Mouse (Mus musculus) ovary, postnatal 14 days (tissue): Measurements from ENCODE around the gene Chrna4.

Experiments used
- DNase-seq: peaks from one replicate; pipeline ENCODE4 v3.0.0; 2022; ENCODE audit warnings: low spot score

The Chrna4 gene

DNA sequence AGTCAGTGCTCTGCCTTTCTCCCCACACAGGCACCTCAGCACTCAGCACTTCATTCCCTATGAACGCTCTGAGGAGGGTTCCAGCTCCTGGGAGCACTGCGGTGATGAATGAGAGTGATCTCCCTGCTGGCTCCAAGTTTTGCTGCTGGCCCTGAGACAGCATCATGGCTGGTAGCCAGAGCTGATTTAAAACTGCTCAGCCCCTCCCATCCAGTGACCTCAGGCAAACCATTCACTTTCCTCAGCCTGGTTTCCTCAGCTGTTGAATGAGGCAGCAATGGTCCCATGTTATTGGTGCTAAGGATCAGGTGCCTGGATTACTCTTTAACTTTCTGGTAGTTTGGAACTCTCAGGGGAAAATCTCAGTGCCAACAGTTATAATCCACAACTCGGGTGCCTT lies at the start of gene Chrna4:
TSS of gene Chrna4 (minus strand) at position 110 of the 400 bp plus-strand sequence.
- no peak for DNase-seq

DNA sequence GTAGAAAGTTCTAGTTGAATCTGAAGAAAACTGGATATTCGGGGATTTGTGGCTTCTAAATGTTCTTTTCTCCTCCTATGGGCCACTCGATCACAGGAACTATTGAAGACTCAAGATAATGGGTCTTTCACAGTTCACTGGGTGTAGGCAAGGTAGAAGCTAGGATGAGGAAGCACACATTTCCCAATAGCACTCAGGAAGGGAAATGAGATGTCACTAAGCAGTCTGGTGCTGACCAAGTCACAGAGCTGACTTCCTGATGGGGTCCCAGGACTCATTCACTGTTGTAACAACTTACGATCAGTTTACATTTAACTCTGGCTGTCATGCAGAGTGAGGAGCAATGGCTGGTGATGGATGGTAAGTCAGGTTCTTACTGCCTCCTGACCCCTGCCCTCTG lies 46.8 kb upstream of the Chrna4 start:
- DNase-seq, result no peak

DNA sequence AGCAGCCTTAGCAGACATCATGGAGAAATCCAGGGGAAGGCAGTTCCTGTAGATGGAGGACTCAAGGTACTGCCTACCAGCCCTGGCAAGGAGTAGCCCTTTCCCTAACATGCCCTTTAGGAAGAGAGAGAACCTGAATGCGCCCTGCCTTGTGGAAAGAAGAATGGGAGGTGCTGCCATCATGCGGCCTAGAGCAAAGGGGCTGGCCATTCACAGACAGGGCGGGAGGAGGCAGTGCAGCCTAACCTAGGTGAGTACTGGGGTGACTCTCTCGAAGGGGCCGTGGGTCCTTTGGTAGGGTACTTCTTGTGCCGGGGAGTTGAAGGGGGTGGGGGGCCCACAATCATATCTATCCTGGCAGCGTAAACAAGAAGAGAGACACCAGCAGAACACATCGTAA lies 41.7 kb upstream of the Chrna4 start:
- no peak for DNase-seq

DNA sequence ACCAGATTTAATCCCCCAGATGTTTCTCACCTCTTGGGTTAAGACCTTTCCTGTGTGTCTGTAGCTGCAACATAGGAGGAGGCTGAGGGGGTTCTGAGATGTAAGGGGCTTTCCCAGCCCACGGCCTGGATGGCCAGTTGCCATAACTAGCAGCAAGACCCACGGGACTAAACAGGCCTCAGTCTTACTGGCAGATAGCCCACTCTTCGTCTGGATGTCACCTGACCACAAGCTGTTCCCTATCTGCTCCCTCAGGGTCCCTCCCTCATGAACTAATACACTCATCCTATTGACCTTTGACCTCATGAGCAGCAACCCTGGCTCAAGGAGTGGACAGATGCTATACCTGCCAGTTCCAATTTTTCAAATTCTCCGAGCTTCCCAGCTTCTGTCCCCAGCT lies 40.6 kb upstream of the Chrna4 start:
- DNase-seq, result no peak

DNA sequence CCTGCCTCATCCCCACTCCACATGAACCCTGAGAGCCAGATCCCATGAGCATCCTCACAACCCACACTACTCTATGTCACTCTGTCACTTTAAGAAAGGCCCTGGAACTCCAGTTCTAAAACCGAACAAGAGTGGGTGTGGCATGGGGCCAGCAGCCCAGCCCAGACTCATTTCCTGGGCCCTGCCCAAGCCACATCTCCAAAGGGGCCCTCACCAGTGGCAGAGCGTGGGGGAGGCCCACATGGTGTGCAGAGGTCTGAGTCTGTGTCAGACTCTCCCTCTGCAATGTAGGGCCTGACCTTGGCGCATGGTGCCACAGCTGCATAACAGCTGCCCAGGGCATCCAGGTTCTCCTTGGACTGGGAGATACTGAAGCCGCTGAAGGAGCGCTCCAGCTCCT lies 37.5 kb upstream of the Chrna4 start:
- DNase-seq, result no peak

DNA sequence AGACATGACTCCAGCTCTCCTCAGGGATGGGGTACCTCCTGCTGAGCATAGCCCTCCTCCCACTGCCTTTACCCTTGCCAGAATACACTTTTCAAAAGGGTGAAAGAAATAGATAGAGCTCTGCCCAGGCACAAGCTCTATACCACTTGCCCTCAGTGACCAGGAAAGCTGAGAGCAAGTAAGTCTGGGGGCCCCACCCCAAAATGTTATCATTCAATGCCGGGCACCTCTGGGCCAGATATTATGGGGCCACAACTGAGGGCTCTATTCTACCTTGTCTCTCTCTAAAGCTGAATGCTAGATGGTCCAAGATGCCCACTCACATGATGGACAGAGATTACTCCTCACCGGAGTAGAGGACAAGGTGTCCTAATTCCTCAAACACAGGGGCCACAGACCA lies 36.2 kb upstream of the Chrna4 start:
- no peak for DNase-seq

DNA sequence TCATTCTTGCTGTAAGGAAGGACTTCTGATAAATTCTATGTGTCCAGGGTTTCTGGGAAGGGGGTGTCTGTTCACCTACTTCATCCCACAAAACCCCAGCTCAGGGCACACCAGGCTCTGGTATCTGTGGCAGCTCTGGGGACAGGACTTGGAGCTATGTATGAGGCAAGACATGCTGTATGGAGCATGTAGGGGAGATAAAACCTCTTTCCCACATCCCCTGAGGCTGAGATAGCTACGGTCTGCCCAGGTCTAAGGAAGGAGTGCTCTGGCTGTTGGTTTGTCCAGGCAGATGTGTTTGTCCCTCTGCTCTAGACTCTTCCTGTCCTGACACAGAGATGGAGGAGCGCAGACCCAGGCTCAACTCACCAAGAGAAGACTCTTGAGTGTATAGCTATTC lies 35.6 kb upstream of the Chrna4 start:
- DNase-seq, result no peak

DNA sequence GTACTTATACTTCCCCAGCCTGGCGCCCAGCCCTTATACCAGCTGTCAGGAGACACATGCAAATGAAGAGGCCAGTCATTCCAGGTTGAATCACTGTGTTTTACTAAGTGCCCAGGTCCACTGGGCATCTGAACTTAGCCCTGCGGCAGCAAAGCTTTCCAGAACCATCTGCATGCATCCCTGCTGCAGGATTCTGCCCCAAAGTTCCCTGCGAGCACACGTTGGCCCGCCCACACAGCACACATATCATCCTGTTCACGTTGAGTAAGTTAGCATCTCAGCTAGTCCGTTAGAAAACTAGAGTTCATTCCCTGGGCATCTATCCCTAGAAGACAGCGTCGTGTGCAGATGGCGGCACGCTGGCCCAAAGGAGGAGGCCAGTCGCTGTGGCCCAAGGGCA lies 32.2 kb upstream of the Chrna4 start:
- no peak for DNase-seq

DNA sequence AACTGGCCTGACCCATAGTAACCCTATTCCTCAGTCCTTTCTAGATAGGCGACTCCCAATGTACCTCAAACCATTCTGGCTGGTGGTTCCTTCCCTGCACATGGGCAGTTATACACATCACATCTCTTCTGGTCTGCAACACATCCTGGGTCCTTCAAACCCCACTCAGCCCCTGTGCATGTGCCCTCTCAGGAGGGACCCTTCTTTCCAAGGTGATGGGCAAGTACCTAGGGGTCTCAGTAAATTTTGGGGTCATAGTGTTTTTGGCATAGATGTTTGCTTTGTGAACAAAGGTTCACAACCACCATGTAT lies 29.0 kb upstream of the Chrna4 start:
- DNase-seq, result no peak

DNA sequence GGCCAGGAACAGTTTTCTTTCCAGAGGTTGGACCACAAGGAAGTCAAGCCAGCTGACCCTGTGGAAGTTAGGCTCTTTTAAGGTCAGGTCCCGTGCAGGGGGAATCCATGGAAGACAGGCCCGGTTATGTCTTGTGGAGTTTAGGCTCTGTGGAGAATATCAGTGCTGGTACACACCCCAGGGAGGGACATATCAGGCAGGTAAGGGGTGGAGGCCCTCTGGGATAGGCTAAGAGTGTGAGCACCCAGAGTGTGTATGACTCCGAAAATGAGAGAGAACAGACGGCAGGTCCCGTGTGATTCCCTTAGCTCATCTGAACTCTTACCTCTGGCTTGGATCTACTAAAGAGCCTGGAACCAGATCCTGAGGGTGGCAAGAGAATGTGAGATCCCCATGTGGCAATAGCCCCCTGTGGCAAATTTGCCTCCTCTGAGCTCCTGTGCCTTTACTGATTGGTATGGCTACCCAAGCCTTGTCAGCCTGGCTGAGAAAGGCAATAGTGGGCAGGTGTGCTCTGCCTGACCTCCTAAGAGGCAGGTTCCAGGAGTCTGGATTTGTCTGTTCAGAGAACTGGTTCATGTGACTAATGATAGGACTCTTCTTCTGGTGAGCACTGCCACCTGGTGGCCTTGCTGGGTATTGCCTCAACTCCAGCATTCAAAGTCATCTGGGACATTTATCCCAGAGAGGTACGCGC lies 28.5 kb upstream of the Chrna4 start:
- peak; percentile 76 for DNase-seq

DNA sequence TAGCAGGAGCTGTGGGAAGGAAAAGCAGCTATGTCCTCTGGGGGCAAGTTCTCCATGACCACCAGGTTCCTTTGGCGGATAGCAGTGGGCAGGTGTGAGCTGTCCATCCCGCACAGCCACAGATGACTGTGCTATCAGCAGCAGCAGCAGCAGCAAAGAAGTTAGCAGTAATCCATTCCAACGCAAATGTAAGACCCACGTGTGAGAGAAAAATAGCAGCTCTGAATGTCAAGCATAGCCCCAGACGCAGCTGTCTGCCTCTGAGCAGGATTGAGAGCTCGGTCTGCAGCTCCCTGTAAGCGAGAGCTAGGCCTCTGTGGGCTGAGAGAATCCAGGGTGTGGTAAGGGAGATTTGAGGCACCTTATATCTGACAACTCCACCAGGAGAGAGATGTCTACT lies 26.8 kb upstream of the Chrna4 start:
- DNase-seq, result no peak

DNA sequence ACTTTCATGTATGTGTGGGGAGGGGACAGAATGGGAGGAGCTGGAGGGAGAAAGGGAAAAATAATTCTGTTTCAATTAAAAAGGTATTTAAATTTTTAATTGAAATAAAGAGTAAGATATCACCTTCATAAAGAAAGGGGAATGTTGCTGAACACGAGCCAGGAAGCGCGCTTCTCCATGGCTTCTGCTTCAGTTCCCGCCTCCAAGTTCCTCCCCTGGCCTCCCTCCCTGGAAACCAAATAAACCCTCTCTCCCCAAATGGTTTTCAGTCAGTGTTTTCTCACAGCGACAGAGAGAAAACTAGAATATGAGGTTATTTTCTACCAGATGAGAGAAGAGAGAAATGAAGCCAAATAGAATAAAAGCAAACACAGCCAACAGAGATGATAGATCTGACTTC lies 25.2 kb upstream of the Chrna4 start:
- no peak for DNase-seq

DNA sequence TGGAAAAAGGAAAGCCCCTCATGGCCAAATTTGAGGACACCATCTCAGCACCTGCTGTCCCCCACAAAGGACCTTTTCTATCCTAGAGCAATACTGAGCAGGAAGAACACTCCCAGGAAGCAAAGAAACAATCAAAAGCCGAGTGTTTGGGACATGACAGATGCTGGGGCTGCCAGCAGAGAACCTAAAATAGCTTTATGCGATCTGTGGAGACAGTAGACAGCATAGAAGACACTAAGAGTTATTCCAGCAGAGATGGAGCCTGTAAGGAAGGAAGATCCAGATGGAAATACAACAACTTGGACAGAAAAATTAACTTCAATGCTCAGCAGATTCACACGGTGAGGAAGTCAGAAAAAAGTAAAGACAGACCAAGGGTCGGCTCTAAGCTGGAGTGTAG lies 22.5 kb upstream of the Chrna4 start:
- DNase-seq, result no peak

DNA sequence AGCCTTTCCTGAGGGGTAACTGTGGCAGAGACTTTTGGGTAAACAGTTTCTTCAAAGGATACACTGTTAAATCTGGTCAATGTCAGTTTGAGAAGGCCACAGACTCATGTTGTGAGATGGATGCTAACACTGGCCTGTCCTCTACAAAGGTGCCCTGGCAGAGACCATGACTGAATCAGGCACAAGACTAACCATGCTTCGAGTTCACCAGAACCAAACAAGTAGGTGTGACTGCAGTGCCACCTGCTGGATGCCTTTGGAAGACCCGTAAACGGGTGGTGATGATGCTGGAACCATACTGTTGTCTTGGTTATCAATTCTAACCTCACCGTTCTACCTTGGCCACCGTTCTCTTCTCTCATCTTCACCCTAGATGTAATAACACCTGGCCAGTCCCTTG lies 16.8 kb upstream of the Chrna4 start:
- peak; percentile 77 for DNase-seq

DNA sequence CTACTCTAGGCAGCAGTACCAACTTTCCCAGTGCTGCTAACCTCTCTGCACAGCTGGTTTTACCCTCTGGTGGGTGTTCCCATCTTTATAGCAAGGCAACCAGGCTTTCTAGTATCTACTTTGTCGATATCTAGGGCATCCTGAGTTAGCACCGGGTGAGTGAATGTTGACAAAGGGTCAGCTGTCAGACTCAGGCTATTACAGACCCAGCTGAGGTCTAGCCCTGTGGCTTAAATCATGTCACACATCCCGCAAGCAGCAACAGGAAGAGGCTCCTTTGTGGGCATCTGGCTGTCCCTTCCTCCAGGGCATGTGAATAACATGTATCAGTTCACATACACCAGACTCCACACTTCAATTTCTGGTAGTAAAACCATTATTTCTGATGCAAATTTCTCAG lies 14.8 kb upstream of the Chrna4 start:
- DNase-seq, result no peak

DNA sequence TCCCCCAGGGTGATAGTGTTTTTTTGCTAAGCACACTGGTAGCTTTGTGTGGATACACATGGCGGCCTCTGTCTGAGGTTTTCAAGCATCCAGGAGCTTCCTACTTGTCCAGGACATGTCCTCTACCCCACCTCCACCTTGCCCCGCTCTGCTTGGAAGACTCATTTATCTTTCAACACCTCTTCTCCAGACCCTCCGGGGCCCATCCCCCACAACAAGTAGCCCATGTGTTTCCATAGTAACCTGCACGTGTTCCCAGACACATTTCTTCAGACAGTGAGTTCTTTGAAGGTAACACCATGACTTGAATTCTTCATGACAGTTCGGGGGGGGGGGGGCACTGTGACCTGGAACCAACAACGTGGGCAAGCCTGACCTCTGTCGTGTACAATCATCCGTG lies 14.0 kb upstream of the Chrna4 start:
- DNase-seq, result no peak

DNA sequence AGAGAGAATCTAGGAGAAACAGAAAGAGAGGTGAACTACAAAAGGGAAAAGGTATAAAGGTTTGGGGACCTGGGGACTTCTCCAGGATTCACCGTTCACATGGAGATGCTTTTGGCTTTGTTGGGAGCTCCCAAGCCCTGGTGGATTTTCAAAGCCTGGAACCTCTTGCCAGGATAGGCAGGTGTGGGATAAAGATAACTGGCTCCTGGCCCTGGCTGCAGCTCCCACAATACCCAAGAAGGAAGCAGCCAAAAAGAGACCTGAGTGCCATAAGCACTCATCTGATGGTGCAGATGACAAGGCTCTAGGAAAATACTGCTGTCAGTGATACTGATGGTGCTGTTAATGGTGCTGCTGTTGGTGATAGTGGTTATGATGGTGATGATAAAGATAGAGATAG lies 8.8 kb upstream of the Chrna4 start:
- DNase-seq, result no peak

DNA sequence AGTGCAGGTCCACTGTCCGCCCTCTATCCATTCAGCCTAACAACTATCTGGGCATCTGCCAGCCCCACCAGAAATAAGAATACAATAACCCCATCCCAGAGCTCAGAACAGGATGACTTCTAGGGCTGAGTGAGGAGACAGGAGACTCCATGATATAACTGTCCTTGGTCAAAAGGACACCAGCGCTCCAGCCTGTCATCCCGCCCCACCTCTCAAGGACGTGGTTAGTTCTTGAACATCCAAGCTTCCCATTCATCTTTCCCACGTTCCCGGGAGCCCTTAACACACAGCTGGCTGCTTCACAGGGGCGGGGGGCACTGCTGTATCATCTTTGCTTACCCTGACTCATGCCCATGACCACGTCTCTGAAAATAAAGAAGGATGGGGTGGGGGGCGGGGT lies 5.6 kb upstream of the Chrna4 start:
- DNase-seq, result no peak

DNA sequence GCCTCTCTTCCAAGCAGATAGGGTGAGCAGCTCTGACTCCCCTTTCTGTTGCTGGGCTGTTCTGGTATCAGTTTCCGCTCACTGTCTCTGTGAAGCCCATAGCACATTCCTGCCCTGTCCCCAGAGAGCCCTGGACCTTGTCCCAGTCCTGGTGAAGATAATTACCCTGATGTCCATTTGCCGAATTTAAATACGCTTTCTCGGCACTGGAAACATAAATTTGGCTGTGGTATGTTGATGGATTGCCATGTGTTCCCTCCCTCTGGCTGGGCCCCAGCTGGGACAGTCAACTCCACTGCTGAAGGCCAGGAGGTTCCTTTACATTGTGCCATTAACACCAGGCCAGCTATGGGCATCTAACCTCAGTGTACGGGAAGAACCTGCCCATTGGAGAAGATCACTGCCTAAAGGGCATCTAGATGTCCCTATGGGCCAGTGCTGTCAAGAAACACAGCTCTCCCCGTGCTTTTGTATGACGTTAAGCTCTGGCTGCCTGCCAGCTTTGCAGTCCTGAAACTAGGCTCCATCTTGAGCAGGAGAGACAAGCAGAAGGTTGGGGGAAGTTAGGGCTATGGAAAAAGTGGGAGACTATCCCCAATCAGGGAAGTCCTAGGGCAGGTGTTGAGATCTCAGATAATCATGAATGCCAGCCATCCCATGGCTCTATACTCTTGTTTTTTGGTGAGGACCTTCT lies 5.1 kb upstream of the Chrna4 start:
- no peak for DNase-seq

DNA sequence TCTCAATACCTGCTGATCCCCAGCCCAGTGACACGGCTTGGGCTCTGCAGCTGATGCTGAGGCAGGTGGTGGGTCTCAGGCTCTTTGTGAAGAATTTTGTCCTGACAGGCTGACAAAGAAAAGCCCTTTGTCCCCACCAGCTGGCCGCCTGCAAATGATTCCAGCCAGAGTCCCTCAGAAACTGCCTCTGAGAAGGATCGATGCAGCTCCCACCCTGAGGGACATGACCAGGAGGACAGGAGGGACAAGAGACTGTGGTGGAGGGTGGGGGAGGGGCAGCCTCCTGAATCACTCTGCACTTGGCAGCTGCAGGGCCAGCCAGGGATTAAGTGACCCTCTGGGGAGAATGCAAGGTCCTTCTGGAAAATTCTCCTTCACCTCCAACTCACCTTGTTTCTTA lies 655 bp upstream of the Chrna4 start:
- DNase-seq, result no peak

DNA sequence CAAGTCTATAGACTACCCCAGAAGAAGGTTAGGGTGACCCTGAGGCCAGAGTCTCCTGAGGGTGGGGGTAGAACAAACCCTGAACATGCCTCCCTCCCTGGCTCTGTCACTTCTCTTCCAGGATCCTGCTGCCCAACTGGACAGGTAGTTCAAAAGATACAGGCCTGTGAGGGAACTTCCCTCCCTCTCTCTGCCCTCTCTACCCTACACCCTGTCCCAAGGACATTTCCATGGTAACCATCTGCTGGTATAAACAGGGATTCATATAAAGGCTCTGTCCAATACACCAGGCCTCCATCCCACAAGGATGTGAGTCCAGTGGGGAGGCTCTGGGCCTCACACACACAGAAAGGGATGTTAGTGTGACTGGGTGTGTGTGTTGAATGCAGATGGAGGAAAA lies 970 bp downstream of the Chrna4 start:
- no peak for DNase-seq

DNA sequence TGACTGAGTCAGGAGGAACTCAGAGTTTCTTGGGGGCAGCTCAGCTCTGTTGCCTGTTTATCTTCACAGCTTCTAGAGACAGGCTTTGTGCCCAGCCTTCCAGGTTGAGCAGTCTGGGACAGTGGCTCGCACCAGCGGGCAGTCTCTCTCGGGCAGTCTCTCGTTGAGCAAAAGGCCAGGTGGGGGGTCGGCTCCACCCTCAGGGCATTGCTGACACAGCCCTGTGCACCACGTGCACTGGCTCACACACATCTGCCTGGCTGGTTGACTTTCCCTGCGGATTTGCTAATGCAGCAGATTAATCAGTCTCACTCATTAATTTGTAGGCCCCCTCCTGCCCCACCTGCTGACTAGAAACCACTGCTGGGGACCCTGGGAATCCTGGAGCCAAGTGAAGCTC lies 1.4 kb downstream of the Chrna4 start:
- no peak for DNase-seq

DNA sequence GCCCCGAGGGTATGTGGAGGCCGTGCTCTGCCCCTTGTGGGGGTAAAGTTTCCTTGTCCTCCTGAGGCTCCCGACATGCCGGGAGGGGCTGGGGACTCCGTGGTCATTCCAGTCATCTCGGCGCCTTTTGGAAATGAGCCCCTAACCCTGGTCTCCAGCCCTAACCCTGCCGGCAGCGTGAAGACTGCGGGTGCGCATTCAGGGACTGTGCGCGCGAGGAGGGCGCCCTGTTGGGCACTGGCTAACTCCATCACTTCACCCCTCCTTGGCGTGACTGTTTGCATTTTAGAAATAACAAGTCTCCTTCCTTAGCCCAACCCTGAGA lies 4.0 kb downstream of the Chrna4 start:
- no peak for DNase-seq

DNA sequence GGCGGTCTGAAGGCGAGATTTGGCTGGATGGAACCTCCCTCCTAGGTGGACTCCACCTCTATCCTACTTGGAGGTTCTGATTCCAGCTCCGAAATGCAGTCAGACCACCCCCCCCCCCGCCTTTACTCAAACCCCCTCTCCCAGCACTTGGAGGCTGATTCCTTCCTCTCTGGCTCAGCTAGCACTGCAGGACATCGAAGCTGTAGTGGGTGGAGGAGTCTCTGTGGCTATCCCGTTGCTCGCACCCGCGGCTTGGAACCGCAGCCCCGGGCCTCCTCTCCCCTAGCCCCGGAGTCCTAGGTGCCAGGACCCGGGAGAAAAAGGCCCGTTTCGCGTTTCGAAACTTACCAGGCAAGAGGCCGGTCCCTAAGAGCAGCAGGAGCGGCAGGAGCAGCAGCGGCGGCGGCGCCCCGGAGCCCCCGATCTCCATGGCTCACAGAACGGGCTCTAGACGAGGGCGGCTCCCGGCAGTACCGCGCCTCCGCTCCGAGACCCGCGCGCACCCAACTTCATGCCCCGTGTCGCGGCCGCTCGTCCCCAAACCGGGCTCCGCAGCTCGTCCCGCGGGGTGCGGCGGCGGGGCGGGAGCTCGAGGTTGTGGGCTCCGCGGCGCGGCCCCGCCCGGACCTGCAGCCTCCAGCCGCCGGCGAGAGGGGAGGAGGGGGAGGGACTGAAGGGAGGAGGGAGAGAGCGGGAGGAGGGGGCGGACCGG lies 4.5 kb downstream of the Chrna4 start:
- no peak for DNase-seq
